Mouse (Mus musculus): ENCODE data around the gene Tmem127. TPM values are rescaled to one million over a fixed set of nuclear protein-coding genes. Genes with fewer than 3 reads are reported as not detected.
"Not testable (repeated sequence)": the region's sequence is repeated elsewhere in the genome, so short reads cannot be mapped to it uniquely, and the experiment has no call there.

Gene Tmem127
- polyA plus RNA-seq, 1 experiment from 2014 or later: 45.4 TPM

DNA sequence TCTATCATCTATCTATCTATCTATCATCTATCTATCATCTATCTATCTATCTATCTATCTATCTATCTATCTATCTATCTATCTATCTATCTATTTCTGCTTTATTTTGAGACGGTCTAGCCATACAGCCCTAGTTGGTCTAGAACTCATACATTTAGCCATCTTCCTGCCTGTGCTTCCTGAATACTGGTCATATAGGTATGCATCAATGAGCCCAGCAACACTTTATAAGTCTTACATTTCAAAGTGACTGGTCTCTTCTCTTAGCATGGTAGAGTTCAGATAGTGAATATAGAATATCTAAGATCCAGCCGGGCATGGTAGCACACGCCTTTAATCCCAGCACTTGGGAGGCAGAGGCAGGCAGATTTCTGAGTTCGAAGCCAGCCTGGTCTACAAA lies 56.5 kb downstream of the Tmem127 start:
- not testable (repeated sequence) for H3K9ac ChIP-seq; H3K4me1 ChIP-seq (replicated peaks); H3K27ac ChIP-seq (replicated peaks); H3K4me2 ChIP-seq; H3K9me3 ChIP-seq; H3K4me3 ChIP-seq; ATAC-seq (ENCODE audit: low read depth); H3K27me3 ChIP-seq
- WGBS: 93% methylated on average over 4 of the region's 4 CpGs
- peaks cover 30% of the 10 kb centered on the region for H3K36me3 ChIP-seq

- H3K27me3 ChIP-seq: no peaks in the 10 kb centered on the region
- peaks cover 25% of the 10 kb centered on the region for H3K36me3 ChIP-seq
- H3K27ac ChIP-seq (replicated peaks): no peak overlapping the region
- WGBS: 88% methylated on average over 3 of the region's 3 CpGs
- no peaks in the 10 kb centered on the region for H3K9me3 ChIP-seq
- no peak overlapping the region for H3K4me3 ChIP-seq
- no peak for ATAC-seq (ENCODE audit: low read depth)
- H3K9ac ChIP-seq: no peak overlapping the region
- no peaks in the 10 kb centered on the region for H3K4me1 ChIP-seq (replicated peaks)
- H3K4me2 ChIP-seq: no peak overlapping the region
Observed at GRCm38 (mm10) chr2:127304609-127305210, 57.0 kb downstream of the Tmem127 start.

DNA sequence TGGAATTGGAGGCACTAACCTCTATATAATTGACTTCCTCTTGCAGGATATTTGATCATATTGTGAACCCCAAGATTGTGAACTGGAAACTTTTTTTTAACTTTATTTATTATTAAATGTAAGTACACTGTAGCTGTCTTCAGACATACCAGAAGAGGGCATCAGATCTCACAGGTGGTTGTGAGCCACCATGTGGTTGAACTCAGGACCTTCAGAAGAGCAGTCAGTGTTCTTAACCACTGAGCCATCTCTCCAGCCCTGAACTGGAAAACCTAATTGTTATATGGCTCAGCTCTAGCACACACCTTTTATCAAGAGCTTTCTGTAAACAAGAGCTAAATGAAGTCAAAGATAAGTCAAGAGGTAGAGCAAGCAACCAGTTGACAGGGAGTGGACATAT lies 58.4 kb downstream of the Tmem127 start:
- no peak for ATAC-seq (ENCODE audit: low read depth)
- peaks cover 11% of the 10 kb centered on the region for H3K36me3 ChIP-seq
- no peak overlapping the region for H3K4me3 ChIP-seq
- H3K9ac ChIP-seq: no peak overlapping the region
- H3K9me3 ChIP-seq: no peaks in the 10 kb centered on the region
- no peaks in the 10 kb centered on the region for H3K4me1 ChIP-seq (replicated peaks)
- no peak overlapping the region for H3K4me2 ChIP-seq
- no peak overlapping the region for H3K27ac ChIP-seq (replicated peaks)
- no peaks in the 10 kb centered on the region for H3K27me3 ChIP-seq

DNA sequence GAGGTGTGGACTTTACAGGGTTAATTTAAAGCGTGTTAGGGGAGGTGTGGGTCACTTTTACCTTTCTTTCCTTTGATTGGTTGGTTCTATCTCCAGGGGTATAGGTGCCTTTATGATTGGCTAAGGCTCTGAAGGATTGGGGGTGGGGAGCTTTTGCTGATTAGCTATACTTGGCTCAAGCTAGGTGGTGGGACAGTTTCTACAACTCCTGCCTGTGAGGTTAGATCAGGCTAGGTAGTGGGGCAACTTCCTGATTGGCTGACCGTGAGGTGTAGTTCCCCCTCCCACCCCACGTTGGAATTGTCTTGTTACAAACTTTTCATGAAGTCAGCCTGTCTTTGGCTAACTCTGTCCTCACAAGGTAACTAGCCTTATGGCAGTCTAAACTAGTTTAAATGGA lies 59.5 kb downstream of the Tmem127 start:
- Histone ChIP-seq H3K36me3 (peaks cover 1% of the 10 kb centered on the region; the same call in 1 of the 2 replicates), H3K27ac (replicated peaks) (no peak overlapping the region), H3K27me3 (no peaks in the 10 kb centered on the region), H3K9me3 (no peaks in the 10 kb centered on the region), H3K4me2 (no peak overlapping the region), H3K4me1 (replicated peaks) (no peaks in the 10 kb centered on the region), H3K9ac (no peak overlapping the region), H3K4me3 (no peak overlapping the region)
- no peak for ATAC-seq (ENCODE audit: low read depth)
- 50% methylated on average over 3 of the region's 3 CpGs for WGBS

- Histone ChIP-seq H3K9me3 (no peaks in the 10 kb centered on the region), H3K27ac (replicated peaks) (no peak overlapping the region), H3K36me3 (no peaks in the 10 kb centered on the region), H3K4me2 (no peak overlapping the region), H3K4me1 (replicated peaks) (no peaks in the 10 kb centered on the region), H3K4me3 (no peak overlapping the region), H3K27me3 (no peaks in the 10 kb centered on the region), H3K9ac (no peak overlapping the region)
- no peak for ATAC-seq (ENCODE audit: low read depth)
- WGBS: 93% methylated on average over 2 of the region's 2 CpGs
Observed at GRCm38 (mm10) chr2:127308660-127309059, 61.0 kb downstream of the Tmem127 start.

- no peak overlapping the region for H3K27ac ChIP-seq (replicated peaks)
- H3K9me3 ChIP-seq: no peaks in the 10 kb centered on the region
- H3K4me2 ChIP-seq: no peak overlapping the region
- 67% methylated on average over 2 of the region's 2 CpGs for WGBS
- no peak overlapping the region for H3K4me3 ChIP-seq
- H3K36me3 ChIP-seq: no peaks in the 10 kb centered on the region
- H3K27me3 ChIP-seq: no peaks in the 10 kb centered on the region
- no peak overlapping the region for H3K9ac ChIP-seq
- no peaks in the 10 kb centered on the region for H3K4me1 ChIP-seq (replicated peaks)
- no peak for ATAC-seq (ENCODE audit: low read depth)
Observed at GRCm38 (mm10) chr2:127310246-127310645, 62.5 kb downstream of the Tmem127 start.

DNA sequence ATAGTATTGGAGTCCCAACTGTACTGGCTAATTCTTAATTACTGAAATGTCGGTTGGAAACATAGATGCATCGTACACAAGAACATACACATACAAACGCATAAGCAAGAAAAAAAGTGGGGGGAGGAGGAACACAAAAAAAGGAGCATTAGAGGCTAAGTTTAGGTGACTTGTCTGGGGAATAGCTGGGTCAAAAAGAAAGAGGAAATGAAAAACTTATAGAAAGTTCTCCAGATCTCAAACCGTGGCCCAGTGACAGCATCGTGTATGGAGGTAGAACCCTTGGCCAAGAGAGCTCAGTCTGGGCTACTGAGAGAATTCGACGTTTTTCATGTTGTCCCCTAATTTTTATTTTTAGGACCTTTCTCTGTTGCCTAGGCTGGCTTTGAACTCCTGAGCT lies 63.0 kb downstream of the Tmem127 start:
- Histone ChIP-seq H3K4me1 (replicated peaks) (no peaks in the 10 kb centered on the region), H3K9ac (no peak overlapping the region), H3K4me3 (no peak overlapping the region), H3K27me3 (no peaks in the 10 kb centered on the region), H3K4me2 (no peak overlapping the region), H3K27ac (replicated peaks) (no peak overlapping the region), H3K36me3 (no peaks in the 10 kb centered on the region), H3K9me3 (no peaks in the 10 kb centered on the region)
- WGBS: 86% methylated on average over 7 of the region's 7 CpGs
- no peak for ATAC-seq (ENCODE audit: low read depth)

Other genes starting within 250 kb of the Tmem127 start
- 10.4 and 12.3 TPM in 2 replicates for gene Ap4e1, start 239.2 kb upstream of the Tmem127 start, polyA plus RNA-seq (2015; fragmentation: Nextera tagmentation; extraction: Ambion mirVana)
- gene Blvra, start 177.2 kb upstream of the Tmem127 start, polyA plus RNA-seq (2015; fragmentation: Nextera tagmentation; extraction: Ambion mirVana): 32.2 and 33.7 TPM in 2 replicates
- gene Ncaph, start 114.0 kb upstream of the Tmem127 start, polyA plus RNA-seq (2015; fragmentation: Nextera tagmentation; extraction: Ambion mirVana): 19.8 and 21.2 TPM in 2 replicates
- gene Itpripl1, start 104.5 kb upstream of the Tmem127 start, polyA plus RNA-seq (2015; fragmentation: Nextera tagmentation; extraction: Ambion mirVana): 15.0 and 16.4 TPM in 2 replicates
- 1.4 and 1.8 TPM in 2 replicates for gene 1810024B03Rik, start 39.6 kb upstream of the Tmem127 start, polyA plus RNA-seq (2015; fragmentation: Nextera tagmentation; extraction: Ambion mirVana)
- gene Snrnp200, start 39.5 kb upstream of the Tmem127 start, polyA plus RNA-seq (2015; fragmentation: Nextera tagmentation; extraction: Ambion mirVana): 47.8 and 52.6 TPM in 2 replicates
- 59.2 and 65.8 TPM in 2 replicates for gene Ciao1, start 92 bp upstream of the Tmem127 start, polyA plus RNA-seq (2015; fragmentation: Nextera tagmentation; extraction: Ambion mirVana)
- gene Stard7, start 22.3 kb downstream of the Tmem127 start, polyA plus RNA-seq (2015; fragmentation: Nextera tagmentation; extraction: Ambion mirVana): 71.7 and 78.6 TPM in 2 replicates
- 7.5 and 9.1 TPM in 2 replicates for gene Dusp2, start 88.3 kb downstream of the Tmem127 start, polyA plus RNA-seq (2015; fragmentation: Nextera tagmentation; extraction: Ambion mirVana)
- not detected in 2 replicates for gene Astl, start 90.7 kb downstream of the Tmem127 start, polyA plus RNA-seq (2015; fragmentation: Nextera tagmentation; extraction: Ambion mirVana)
- gene Adra2b, start 115.3 kb downstream of the Tmem127 start, polyA plus RNA-seq (2015; fragmentation: Nextera tagmentation; extraction: Ambion mirVana): 0.32 and 0.45 TPM in 2 replicates
- 0.29 and 0.31 TPM in 2 replicates for gene Gpat2, start 177.3 kb downstream of the Tmem127 start, polyA plus RNA-seq (2015; fragmentation: Nextera tagmentation; extraction: Ambion mirVana)
- gene Fahd2a, start 196.7 kb downstream of the Tmem127 start, polyA plus RNA-seq (2015; fragmentation: Nextera tagmentation; extraction: Ambion mirVana): 24.7 and 32.5 TPM in 2 replicates

Data from neural tube, embryonic 13.5 days (tissue).